Mouse (Mus musculus): ENCODE measurements around the gene Defb41. TPM values are rescaled to one million over a fixed set of nuclear protein-coding genes. Genes with fewer than 3 reads are reported as not detected.

The Defb41 gene
- not detected in 2 replicates for polyA plus RNA-seq (2014; fragmentation: Nextera tagmentation; extraction: Ambion mirVana)

- Histone ChIP-seq H3K27ac (ENCODE audit: low read depth, low read length) (no peak within 1 kb of the TSS), H3K27me3 (replicated peaks; ENCODE audit: control insufficient read depth, insufficient read depth, low read length) (no peaks in the 10 kb centered on the region), H3K9ac (ENCODE audit: low read depth, low read length) (no peak within 1 kb of the TSS), H3K9me3 (ENCODE audit: control insufficient read depth, low read length) (no peaks in the 10 kb centered on the region), H3K4me2 (no peak within 1 kb of the TSS), H3K4me3 (ENCODE audit: low read depth, low read length) (no peak within 1 kb of the TSS), H3K4me1 (replicated peaks; ENCODE audit: control insufficient read depth, insufficient read depth, low read length) (no peaks in the 10 kb centered on the region), H3K36me3 (ENCODE audit: control insufficient read depth, insufficient read depth, low read length) (no peaks in the 10 kb centered on the region)
- DNase-seq (ENCODE audit: low spot score) = no peak
- no peak for ATAC-seq (replicated peaks; ENCODE audit: low FRiP score)
Observed at GRCm38 (mm10) chr1:18265038-18265437, at the start of gene Defb41. TSS of gene Defb41 (minus strand) at chr1:18265138.

GRCm38 (mm10) chr1:18308474-18308829 lies 43.5 kb upstream of the Defb41 start:
- Histone ChIP-seq H3K27me3 (replicated peaks; ENCODE audit: control insufficient read depth, insufficient read depth, low read length) (no peaks in the 10 kb centered on the region), H3K36me3 (ENCODE audit: control insufficient read depth, insufficient read depth, low read length) (no peaks in the 10 kb centered on the region), H3K4me1 (replicated peaks; ENCODE audit: control insufficient read depth, insufficient read depth, low read length) (no peaks in the 10 kb centered on the region), H3K4me3 (ENCODE audit: low read depth, low read length) (no peak overlapping the region), H3K27ac (ENCODE audit: low read depth, low read length) (no peak overlapping the region), H3K9me3 (ENCODE audit: control insufficient read depth, low read length) (no peaks in the 10 kb centered on the region), H3K9ac (ENCODE audit: low read depth, low read length) (no peak overlapping the region), H3K4me2 (no peak overlapping the region)
- no peak for DNase-seq (ENCODE audit: low spot score)
- 76% methylated on average over 4 of the region's 4 CpGs for WGBS
- no peak for ATAC-seq (replicated peaks; ENCODE audit: low FRiP score)

- Histone ChIP-seq H3K4me2 (no peak overlapping the region), H3K27me3 (replicated peaks; ENCODE audit: control insufficient read depth, insufficient read depth, low read length) (no peaks in the 10 kb centered on the region), H3K27ac (ENCODE audit: low read depth, low read length) (no peak overlapping the region), H3K36me3 (ENCODE audit: control insufficient read depth, insufficient read depth, low read length) (no peaks in the 10 kb centered on the region), H3K9me3 (ENCODE audit: control insufficient read depth, low read length) (no peaks in the 10 kb centered on the region), H3K4me3 (ENCODE audit: low read depth, low read length) (no peak overlapping the region), H3K4me1 (replicated peaks; ENCODE audit: control insufficient read depth, insufficient read depth, low read length) (no peaks in the 10 kb centered on the region), H3K9ac (ENCODE audit: low read depth, low read length) (no peak overlapping the region)
- ATAC-seq (replicated peaks; ENCODE audit: low FRiP score) (no peak), DNase-seq (ENCODE audit: low spot score) (no peak)
- WGBS = 79% methylated on average over 12 of the region's 12 CpGs
Observed at GRCm38 (mm10) chr1:18307545-18308473, 42.9 kb upstream of the Defb41 start.

- no peaks in the 10 kb centered on the region for H3K4me1 ChIP-seq (replicated peaks; ENCODE audit: control insufficient read depth, insufficient read depth, low read length)
- no peaks in the 10 kb centered on the region for H3K36me3 ChIP-seq (ENCODE audit: control insufficient read depth, insufficient read depth, low read length)
- no peaks in the 10 kb centered on the region for H3K9me3 ChIP-seq (ENCODE audit: control insufficient read depth, low read length)
- H3K27ac ChIP-seq (ENCODE audit: low read depth, low read length) = no peak overlapping the region
- no peak overlapping the region for H3K9ac ChIP-seq (ENCODE audit: low read depth, low read length)
- no peak for DNase-seq (ENCODE audit: low spot score)
- no peak overlapping the region for H3K4me3 ChIP-seq (ENCODE audit: low read depth, low read length)
- no peak for ATAC-seq (replicated peaks; ENCODE audit: low FRiP score)
- WGBS = 46% methylated on average over 4 of the region's 4 CpGs
- H3K27me3 ChIP-seq (replicated peaks; ENCODE audit: control insufficient read depth, insufficient read depth, low read length) = no peaks in the 10 kb centered on the region
- H3K4me2 ChIP-seq = no peak overlapping the region
Observed at GRCm38 (mm10) chr1:18292515-18292914, 27.6 kb upstream of the Defb41 start.

GRCm38 (mm10) chr1:18288860-18289259 lies 23.9 kb upstream of the Defb41 start:
- WGBS = 38% methylated on average over 3 of the region's 3 CpGs
- Histone ChIP-seq H3K4me2 (no peak overlapping the region), H3K27ac (ENCODE audit: low read depth, low read length) (no peak overlapping the region), H3K4me1 (replicated peaks; ENCODE audit: control insufficient read depth, insufficient read depth, low read length) (no peaks in the 10 kb centered on the region), H3K36me3 (ENCODE audit: control insufficient read depth, insufficient read depth, low read length) (no peaks in the 10 kb centered on the region), H3K4me3 (ENCODE audit: low read depth, low read length) (no peak overlapping the region), H3K27me3 (replicated peaks; ENCODE audit: control insufficient read depth, insufficient read depth, low read length) (no peaks in the 10 kb centered on the region), H3K9me3 (ENCODE audit: control insufficient read depth, low read length) (no peaks in the 10 kb centered on the region), H3K9ac (ENCODE audit: low read depth, low read length) (no peak overlapping the region)
- ATAC-seq (replicated peaks; ENCODE audit: low FRiP score) = no peak
- no peak for DNase-seq (ENCODE audit: low spot score)

- Histone ChIP-seq H3K36me3 (ENCODE audit: control insufficient read depth, insufficient read depth, low read length) (no peaks in the 10 kb centered on the region), H3K9ac (ENCODE audit: low read depth, low read length) (no peak overlapping the region), H3K4me1 (replicated peaks; ENCODE audit: control insufficient read depth, insufficient read depth, low read length) (no peaks in the 10 kb centered on the region), H3K9me3 (ENCODE audit: control insufficient read depth, low read length) (no peaks in the 10 kb centered on the region), H3K27ac (ENCODE audit: low read depth, low read length) (no peak overlapping the region), H3K27me3 (replicated peaks; ENCODE audit: control insufficient read depth, insufficient read depth, low read length) (no peaks in the 10 kb centered on the region), H3K4me3 (ENCODE audit: low read depth, low read length) (no peak overlapping the region), H3K4me2 (no peak overlapping the region)
- DNase-seq (ENCODE audit: low spot score) = no peak
- no peak for ATAC-seq (replicated peaks; ENCODE audit: low FRiP score)
Observed at GRCm38 (mm10) chr1:18287371-18287770, 22.4 kb upstream of the Defb41 start.

- no peak overlapping the region for H3K27ac ChIP-seq (ENCODE audit: low read depth, low read length)
- WGBS = 75% methylated on average over 4 of the region's 4 CpGs
Observed at GRCm38 (mm10) chr1:18271095-18271494, 6.2 kb upstream of the Defb41 start.

GRCm38 (mm10) chr1:18268845-18269244 lies 3.9 kb upstream of the Defb41 start:
- Histone ChIP-seq H3K4me3 (ENCODE audit: low read depth, low read length) (no peak overlapping the region), H3K36me3 (ENCODE audit: control insufficient read depth, insufficient read depth, low read length) (no peaks in the 10 kb centered on the region), H3K9ac (ENCODE audit: low read depth, low read length) (no peak overlapping the region), H3K9me3 (ENCODE audit: control insufficient read depth, low read length) (no peaks in the 10 kb centered on the region), H3K27me3 (replicated peaks; ENCODE audit: control insufficient read depth, insufficient read depth, low read length) (no peaks in the 10 kb centered on the region), H3K27ac (ENCODE audit: low read depth, low read length) (no peak overlapping the region), H3K4me2 (no peak overlapping the region), H3K4me1 (replicated peaks; ENCODE audit: control insufficient read depth, insufficient read depth, low read length) (no peaks in the 10 kb centered on the region)
- DNase-seq (ENCODE audit: low spot score) (no peak), ATAC-seq (replicated peaks; ENCODE audit: low FRiP score) (no peak)
- WGBS = 78% methylated on average over 5 of the region's 5 CpGs

More at GRCm38 (mm10) chr1:18271095-18271494, 6.2 kb upstream of the Defb41 start:
- Histone ChIP-seq H3K36me3 (ENCODE audit: control insufficient read depth, insufficient read depth, low read length) (no peaks in the 10 kb centered on the region), H3K27me3 (replicated peaks; ENCODE audit: control insufficient read depth, insufficient read depth, low read length) (no peaks in the 10 kb centered on the region), H3K4me1 (replicated peaks; ENCODE audit: control insufficient read depth, insufficient read depth, low read length) (no peaks in the 10 kb centered on the region), H3K9me3 (ENCODE audit: control insufficient read depth, low read length) (no peaks in the 10 kb centered on the region), H3K9ac (ENCODE audit: low read depth, low read length) (no peak overlapping the region), H3K4me3 (ENCODE audit: low read depth, low read length) (no peak overlapping the region), H3K4me2 (no peak overlapping the region)
- DNase-seq (ENCODE audit: low spot score) (no peak), ATAC-seq (replicated peaks; ENCODE audit: low FRiP score) (no peak)

Measured in liver, embryonic 11.5 days (tissue).